Mouse (Mus musculus): ENCODE measurements around the gene Acsm2. TPM values are rescaled to one million over a fixed set of nuclear protein-coding genes. Genes with fewer than 3 reads are reported as not detected.

Acsm2 gene
- polyA plus RNA-seq, 1 experiment from 2014 or later = not detected

DNA sequence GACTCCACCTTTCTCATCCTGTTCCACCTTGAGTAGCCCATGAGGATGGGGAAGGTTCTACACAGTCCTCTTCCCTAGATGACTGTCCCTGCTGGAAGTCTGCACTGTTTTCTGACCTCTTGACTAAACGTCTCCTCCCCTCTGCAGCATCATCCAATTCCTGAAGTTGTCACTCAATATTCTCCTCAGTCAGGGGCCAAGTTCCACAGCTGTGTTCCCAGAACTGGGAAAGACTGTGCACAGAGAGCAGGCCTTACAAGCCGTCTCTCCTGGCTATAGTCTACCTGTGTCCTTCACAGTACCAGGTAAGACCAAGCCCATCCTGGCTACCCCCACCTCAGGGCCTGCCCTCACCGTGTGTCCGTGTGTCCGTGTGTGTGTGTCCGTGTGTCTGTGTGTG is 63.5 kb downstream of the Acsm2 start:
- 91% methylated on average over 6 of the region's 6 CpGs for WGBS
- Histone ChIP-seq H3K9ac (ENCODE audit: low read length) (no peak overlapping the region), H3K4me3 (ENCODE audit: low read depth, low read length) (no peak overlapping the region), H3K4me1 (replicated peaks; ENCODE audit: control insufficient read depth, insufficient read depth, low read length) (no peaks in the 10 kb centered on the region), H3K36me3 (ENCODE audit: control insufficient read depth, insufficient read depth, low read length) (no peaks in the 10 kb centered on the region), H3K4me2 (ENCODE audit: low read length) (no peak overlapping the region), H3K9me3 (ENCODE audit: control insufficient read depth, low read length) (no peaks in the 10 kb centered on the region), H3K27ac (ENCODE audit: low read depth) (no peak overlapping the region), H3K27me3 (replicated peaks; ENCODE audit: control insufficient read depth, insufficient read depth, low read length) (no peaks in the 10 kb centered on the region)
- DNase-seq (ENCODE audit: low spot score) (no peak), ATAC-seq (replicated peaks; ENCODE audit: low FRiP score, low TSS enrichment, low read depth) (no peak)

DNA sequence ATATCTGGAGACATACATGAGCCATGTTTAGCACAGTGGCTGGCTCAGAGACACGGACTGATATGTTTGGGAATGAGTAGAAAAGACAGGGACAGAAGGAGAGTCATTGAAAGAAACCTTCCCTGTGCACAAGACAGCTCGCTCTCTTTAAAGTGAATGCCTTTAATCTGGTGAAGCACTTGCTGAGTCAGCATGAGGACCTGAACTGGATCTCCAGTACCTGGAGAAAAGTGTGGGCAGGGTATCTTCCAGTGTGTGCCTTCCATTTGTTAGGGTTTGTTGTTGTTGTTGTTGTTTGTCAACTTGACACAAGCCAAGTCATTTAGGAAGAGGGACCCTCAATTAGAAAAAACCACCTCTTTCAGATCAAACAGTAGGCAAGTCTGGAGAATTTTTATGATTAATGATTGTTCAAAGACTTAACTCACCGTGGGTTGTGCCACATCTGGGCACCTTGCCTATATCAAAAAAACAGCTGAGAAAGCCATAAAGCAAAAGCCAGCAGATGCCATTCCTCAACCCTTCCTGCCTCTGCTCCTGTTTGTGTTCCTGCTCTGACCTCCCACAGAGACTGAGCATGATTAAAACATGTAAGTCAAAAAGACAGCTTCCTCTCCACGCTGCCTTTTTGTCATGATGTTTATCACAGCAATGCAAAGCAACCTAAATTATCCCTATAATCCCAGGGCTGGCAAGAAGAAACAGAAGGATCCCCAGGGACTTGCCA is 64.2 kb downstream of the Acsm2 start:
- Histone ChIP-seq H3K4me3 (ENCODE audit: low read depth, low read length) (no peak overlapping the region), H3K9ac (ENCODE audit: low read length) (no peak overlapping the region), H3K27ac (ENCODE audit: low read depth) (no peak overlapping the region), H3K27me3 (replicated peaks; ENCODE audit: control insufficient read depth, insufficient read depth, low read length) (no peaks in the 10 kb centered on the region), H3K36me3 (ENCODE audit: control insufficient read depth, insufficient read depth, low read length) (no peaks in the 10 kb centered on the region), H3K9me3 (ENCODE audit: control insufficient read depth, low read length) (no peaks in the 10 kb centered on the region), H3K4me1 (replicated peaks; ENCODE audit: control insufficient read depth, insufficient read depth, low read length) (no peaks in the 10 kb centered on the region), H3K4me2 (ENCODE audit: low read length) (no peak overlapping the region)
- no peak for ATAC-seq (replicated peaks; ENCODE audit: low FRiP score, low TSS enrichment, low read depth)
- 53% methylated on average over 4 of the region's 4 CpGs for WGBS
- no peak for DNase-seq (ENCODE audit: low spot score)

DNA sequence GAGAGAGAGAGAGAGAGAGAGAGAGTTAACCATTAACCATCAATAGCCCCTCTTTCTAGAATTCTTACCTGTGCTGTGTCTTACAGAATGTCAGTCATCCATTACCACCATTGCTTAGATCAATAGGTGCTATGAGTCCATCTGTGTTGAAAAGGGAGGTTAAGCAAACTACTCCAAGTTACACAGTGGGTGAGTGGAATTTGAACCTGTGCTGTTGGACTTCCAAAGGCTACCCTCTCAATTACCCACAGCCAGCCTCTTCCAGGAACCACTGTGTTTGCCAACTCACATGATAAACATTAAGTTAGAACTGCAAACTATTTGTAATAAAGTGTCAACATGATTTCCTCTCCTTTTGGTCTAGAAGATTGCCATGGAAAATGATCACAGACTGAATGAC is 66.0 kb downstream of the Acsm2 start:
- Histone ChIP-seq H3K9me3 (ENCODE audit: control insufficient read depth, low read length) (no peaks in the 10 kb centered on the region), H3K27me3 (replicated peaks; ENCODE audit: control insufficient read depth, insufficient read depth, low read length) (no peaks in the 10 kb centered on the region), H3K4me2 (ENCODE audit: low read length) (no peak overlapping the region), H3K36me3 (ENCODE audit: control insufficient read depth, insufficient read depth, low read length) (no peaks in the 10 kb centered on the region), H3K4me3 (ENCODE audit: low read depth, low read length) (no peak overlapping the region), H3K9ac (ENCODE audit: low read length) (no peak overlapping the region), H3K27ac (ENCODE audit: low read depth) (no peak overlapping the region), H3K4me1 (replicated peaks; ENCODE audit: control insufficient read depth, insufficient read depth, low read length) (no peaks in the 10 kb centered on the region)
- no peak for ATAC-seq (replicated peaks; ENCODE audit: low FRiP score, low TSS enrichment, low read depth)
- DNase-seq (ENCODE audit: low spot score) = no peak

DNA sequence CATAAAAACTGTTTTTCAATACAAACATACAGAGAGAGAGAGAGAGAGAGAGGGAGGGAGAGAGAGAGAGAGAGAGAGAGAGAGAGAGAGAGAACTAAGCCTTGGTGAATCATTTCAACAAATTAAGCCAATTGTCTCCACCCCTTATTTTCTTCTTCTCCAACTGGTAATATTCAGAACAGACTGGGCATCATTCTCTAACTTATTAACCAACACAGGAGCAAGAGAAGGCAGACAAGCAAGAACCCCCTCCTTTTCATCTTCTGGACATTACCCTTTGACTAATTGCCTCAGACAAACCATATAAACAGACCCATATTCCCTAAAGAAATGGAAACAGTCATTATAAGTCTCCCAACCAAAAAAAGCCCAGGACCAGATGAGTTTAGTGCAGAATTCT is 84.6 kb downstream of the Acsm2 start:
- Histone ChIP-seq H3K27ac (ENCODE audit: low read depth) (no peak overlapping the region), H3K9me3 (ENCODE audit: control insufficient read depth, low read length) (no peaks in the 10 kb centered on the region), H3K4me3 (ENCODE audit: low read depth, low read length) (no peak overlapping the region), H3K4me2 (ENCODE audit: low read length) (no peak overlapping the region), H3K4me1 (replicated peaks; ENCODE audit: control insufficient read depth, insufficient read depth, low read length) (no peaks in the 10 kb centered on the region), H3K27me3 (replicated peaks; ENCODE audit: control insufficient read depth, insufficient read depth, low read length) (no peaks in the 10 kb centered on the region), H3K9ac (ENCODE audit: low read length) (no peak overlapping the region), H3K36me3 (ENCODE audit: control insufficient read depth, insufficient read depth, low read length) (no peaks in the 10 kb centered on the region)
- DNase-seq (ENCODE audit: low spot score) (no peak), ATAC-seq (replicated peaks; ENCODE audit: low FRiP score, low TSS enrichment, low read depth) (no peak)

DNA sequence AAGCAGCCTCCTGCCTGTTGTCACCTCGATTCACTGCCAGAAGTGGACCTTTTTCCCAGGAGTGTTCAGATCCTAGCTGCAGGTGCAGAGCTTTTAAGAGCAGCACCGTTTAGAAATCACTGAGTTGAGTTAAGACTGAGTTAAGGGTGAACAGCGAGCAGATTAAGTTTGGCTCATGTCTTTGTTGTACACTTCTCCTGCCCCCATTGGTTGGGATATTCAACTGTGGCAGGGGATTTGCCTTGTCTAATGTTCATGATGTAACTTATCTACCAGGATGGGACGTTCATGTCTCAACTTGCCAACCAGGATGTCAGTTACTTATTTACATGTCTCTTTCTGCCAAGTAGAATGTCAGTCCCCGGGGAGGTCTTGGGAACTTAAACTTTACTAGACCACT is 88.2 kb downstream of the Acsm2 start:
- no peak overlapping the region for H3K4me3 ChIP-seq (ENCODE audit: low read depth, low read length)
- no peaks in the 10 kb centered on the region for H3K36me3 ChIP-seq (ENCODE audit: control insufficient read depth, insufficient read depth, low read length)
- H3K27ac ChIP-seq (ENCODE audit: low read depth) = no peak overlapping the region
- no peak overlapping the region for H3K4me2 ChIP-seq (ENCODE audit: low read length)
- WGBS = 77% methylated on average over 5 of the region's 5 CpGs
- H3K9me3 ChIP-seq (ENCODE audit: control insufficient read depth, low read length) = no peaks in the 10 kb centered on the region
- no peak for DNase-seq (ENCODE audit: low spot score)
- H3K9ac ChIP-seq (ENCODE audit: low read length) = no peak overlapping the region
- ATAC-seq (replicated peaks; ENCODE audit: low FRiP score, low TSS enrichment, low read depth) = no peak
- H3K27me3 ChIP-seq (replicated peaks; ENCODE audit: control insufficient read depth, insufficient read depth, low read length) = no peaks in the 10 kb centered on the region
- no peaks in the 10 kb centered on the region for H3K4me1 ChIP-seq (replicated peaks; ENCODE audit: control insufficient read depth, insufficient read depth, low read length)

Other genes with a start within 250 kb of the Acsm2 start
- not detected in 2 replicates for gene Gp2, start 95.1 kb upstream of the Acsm2 start, polyA plus RNA-seq (2014; fragmentation: Nextera tagmentation; extraction: Ambion mirVana)
- gene Umod, start 75.1 kb upstream of the Acsm2 start, polyA plus RNA-seq (2014; fragmentation: Nextera tagmentation; extraction: Ambion mirVana) = not detected in 2 replicates
- gene Acsm5, start 34.9 kb upstream of the Acsm2 start, polyA plus RNA-seq (2014; fragmentation: Nextera tagmentation; extraction: Ambion mirVana) = not detected in 2 replicates
- gene Pdilt, start 30.9 kb upstream of the Acsm2 start, polyA plus RNA-seq (2014; fragmentation: Nextera tagmentation; extraction: Ambion mirVana) = not detected in 2 replicates
- gene Acsm1, start 52.7 kb downstream of the Acsm2 start, polyA plus RNA-seq (2014; fragmentation: Nextera tagmentation; extraction: Ambion mirVana) = not detected in 2 replicates
- gene Acsm4, start 135.7 kb downstream of the Acsm2 start, polyA plus RNA-seq (2014; fragmentation: Nextera tagmentation; extraction: Ambion mirVana) = not detected in 2 replicates
- gene Thumpd1, start 166.5 kb downstream of the Acsm2 start, polyA plus RNA-seq (2014; fragmentation: Nextera tagmentation; extraction: Ambion mirVana) = 84.4 and 90.9 TPM in 2 replicates
- 4.9 and 7.1 TPM in 2 replicates for gene Acsm3, start 206.6 kb downstream of the Acsm2 start, polyA plus RNA-seq (2014; fragmentation: Nextera tagmentation; extraction: Ambion mirVana)
- 21.0 and 25.2 TPM in 2 replicates for gene Rexo5, start 239.7 kb downstream of the Acsm2 start, polyA plus RNA-seq (2014; fragmentation: Nextera tagmentation; extraction: Ambion mirVana)
- 24.2 and 27.1 TPM in 2 replicates for gene Eri2, start 239.7 kb downstream of the Acsm2 start, polyA plus RNA-seq (2014; fragmentation: Nextera tagmentation; extraction: Ambion mirVana)

Measured in intestine, embryonic 14.5 days (tissue).